Mouse (Mus musculus): Measurements from ENCODE around the gene Nxpe3. TPM values are rescaled to one million over a fixed set of nuclear protein-coding genes. Genes with fewer than 3 reads are reported as not detected.

The Nxpe3 gene
- polyA plus RNA-seq, 1 experiment, result 4.6 TPM

DNA sequence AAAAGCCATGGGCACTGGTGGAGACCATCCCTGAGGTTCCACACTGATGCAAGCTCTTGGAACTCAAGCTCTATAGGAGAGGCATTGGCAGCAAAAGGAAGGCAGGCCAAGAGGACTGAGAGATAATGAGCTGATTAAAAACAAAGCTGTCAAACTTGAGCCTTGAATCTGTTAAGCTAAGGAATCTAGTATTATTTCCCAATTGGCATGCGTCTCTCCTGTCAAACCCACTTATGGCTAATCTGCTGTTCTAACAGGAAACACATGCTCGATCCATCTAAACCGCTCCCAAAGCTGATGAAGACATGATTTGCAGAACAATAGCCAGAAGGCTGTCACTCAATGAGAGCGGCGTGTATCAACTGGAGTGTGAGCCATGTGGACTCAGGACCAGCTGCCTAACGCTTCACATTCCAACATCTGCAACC is 87.6 kb downstream of the Nxpe3 start:
- TF ChIP-seq POLR2A (IDR thresholded peaks at IDR 0.05; ENCODE audit: low read depth, low read length), result no peak
- TF ChIP-seq CTCF (conservative IDR thresholded peaks at IDR 0.05; ENCODE audit: insufficient read depth, insufficient read length, low read depth, low read length), result no peak
- H3K36me3 ChIP-seq (ENCODE audit: control insufficient read depth, insufficient read depth, low read length), result peaks cover 5% of the 10 kb centered on the region
- H3K4me1 ChIP-seq (ENCODE audit: control insufficient read depth, insufficient read depth, low read length), result no peaks in the 10 kb centered on the region; the same call in 1 of the 2 replicates
- no peaks in the 10 kb centered on the region for H3K27me3 ChIP-seq (replicated peaks; ENCODE audit: control insufficient read depth, insufficient read depth, low read length)
- H3K4me3 ChIP-seq (ENCODE audit: insufficient read depth, low read depth, low read length), result no peak overlapping the region
- DNase-seq, result no peak
- WGBS, result 78% methylated on average over 6 of the region's 6 CpGs
- no peak overlapping the region for H3K27ac ChIP-seq (ENCODE audit: insufficient read depth, low read depth, low read length)

DNA sequence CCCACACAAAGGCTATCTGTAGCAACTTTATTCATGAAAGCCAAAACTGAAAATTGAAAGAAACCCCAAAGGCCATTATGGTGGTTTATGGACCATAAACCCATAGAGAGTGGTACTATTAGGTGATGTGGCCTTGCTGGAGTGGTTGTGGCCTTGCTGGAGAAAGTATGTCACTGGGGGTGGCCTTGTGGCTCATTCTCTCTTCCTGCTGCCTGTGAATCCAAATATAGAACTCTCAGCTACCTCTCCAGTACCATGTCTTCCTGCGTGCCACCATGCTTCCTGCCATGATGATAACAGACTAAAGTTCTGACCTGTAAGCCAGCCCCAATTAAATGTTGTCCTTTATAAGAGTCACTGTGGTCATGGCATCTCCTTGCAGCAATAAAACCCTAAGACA is 90.3 kb downstream of the Nxpe3 start:
- 81% methylated on average over 1 of the region's 1 CpGs for WGBS
- no peaks in the 10 kb centered on the region for H3K27me3 ChIP-seq (replicated peaks; ENCODE audit: control insufficient read depth, insufficient read depth, low read length)
- H3K4me3 ChIP-seq (ENCODE audit: insufficient read depth, low read depth, low read length), result no peak overlapping the region

GRCm38 (mm10) chr16:55801629-55802028 is 93.5 kb downstream of the Nxpe3 start:
- DNase-seq, result no peak
- no peak for TF ChIP-seq POLR2A (IDR thresholded peaks at IDR 0.05; ENCODE audit: low read depth, low read length)
- WGBS, result 70% methylated on average over 1 of the region's 1 CpGs

More for the DNA sequence above, 90.3 kb downstream of the Nxpe3 start:
- H3K27ac ChIP-seq (ENCODE audit: insufficient read depth, low read depth, low read length), result no peak overlapping the region
- DNase-seq, result no peak
- H3K4me1 ChIP-seq (ENCODE audit: control insufficient read depth, insufficient read depth, low read length), result no peaks in the 10 kb centered on the region
- TF ChIP-seq POLR2A (IDR thresholded peaks at IDR 0.05; ENCODE audit: low read depth, low read length), result no peak
- no peak for TF ChIP-seq CTCF (conservative IDR thresholded peaks at IDR 0.05; ENCODE audit: insufficient read depth, insufficient read length, low read depth, low read length)
- no peaks in the 10 kb centered on the region for H3K36me3 ChIP-seq (ENCODE audit: control insufficient read depth, insufficient read depth, low read length)

DNA sequence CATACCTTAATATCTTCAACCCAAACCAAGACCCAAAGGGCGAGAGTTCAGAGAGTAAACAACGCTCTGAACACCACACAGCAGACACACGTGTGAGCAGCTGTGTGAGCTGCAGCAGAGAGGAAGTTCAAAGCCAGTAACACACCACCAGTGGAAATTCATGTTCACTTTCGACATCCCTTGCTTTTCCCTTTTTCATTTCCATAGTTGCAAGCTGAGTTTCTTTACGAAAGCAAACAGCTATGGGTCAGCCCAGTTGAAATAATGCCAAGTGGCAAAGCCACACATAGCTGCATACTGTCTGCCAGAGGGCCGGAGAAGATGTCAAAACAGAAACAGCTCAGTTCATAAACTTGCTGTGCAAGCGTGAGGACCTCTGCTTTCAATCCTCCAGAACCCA is 96.2 kb downstream of the Nxpe3 start:
- H3K36me3 ChIP-seq (ENCODE audit: control insufficient read depth, insufficient read depth, low read length), result no peaks in the 10 kb centered on the region
- no peaks in the 10 kb centered on the region for H3K4me1 ChIP-seq (ENCODE audit: control insufficient read depth, insufficient read depth, low read length)
- 79% methylated on average over 7 of the region's 7 CpGs for WGBS
- peak; percentile 26 for DNase-seq
- H3K27me3 ChIP-seq (replicated peaks; ENCODE audit: control insufficient read depth, insufficient read depth, low read length), result no peaks in the 10 kb centered on the region
- no peak overlapping the region for H3K4me3 ChIP-seq (ENCODE audit: insufficient read depth, low read depth, low read length)
- TF ChIP-seq POLR2A (IDR thresholded peaks at IDR 0.05; ENCODE audit: low read depth, low read length) (no peak), CTCF (conservative IDR thresholded peaks at IDR 0.05; ENCODE audit: insufficient read depth, insufficient read length, low read depth, low read length) (no peak)
- H3K27ac ChIP-seq (ENCODE audit: insufficient read depth, low read depth, low read length), result no peak overlapping the region

More at GRCm38 (mm10) chr16:55801629-55802028, 93.5 kb downstream of the Nxpe3 start:
- Histone ChIP-seq H3K4me1 (ENCODE audit: control insufficient read depth, insufficient read depth, low read length) (no peaks in the 10 kb centered on the region), H3K36me3 (ENCODE audit: control insufficient read depth, insufficient read depth, low read length) (no peaks in the 10 kb centered on the region), H3K27me3 (replicated peaks; ENCODE audit: control insufficient read depth, insufficient read depth, low read length) (no peaks in the 10 kb centered on the region), H3K27ac (ENCODE audit: insufficient read depth, low read depth, low read length) (no peak overlapping the region), H3K4me3 (ENCODE audit: insufficient read depth, low read depth, low read length) (no peak overlapping the region)

DNA sequence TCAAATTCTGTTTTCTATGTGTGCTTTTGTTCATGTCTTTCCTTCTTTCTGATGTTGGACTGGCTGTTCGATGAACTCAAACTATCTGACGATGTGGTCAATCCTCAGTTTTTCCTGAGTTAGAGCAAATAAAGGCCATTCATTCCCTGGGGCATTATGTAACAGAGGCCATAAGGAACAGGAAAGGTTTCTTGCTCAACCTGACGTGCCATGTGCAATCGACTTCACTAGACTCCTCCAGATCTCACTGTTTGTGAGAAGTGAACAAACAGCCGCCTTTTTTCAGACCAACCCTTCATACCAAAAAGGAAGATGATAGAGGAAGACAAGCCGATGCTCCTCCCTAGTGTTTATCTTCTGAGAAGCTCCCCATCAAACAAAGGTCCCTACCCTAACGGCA is 104.8 kb downstream of the Nxpe3 start:
- no peak for TF ChIP-seq POLR2A (IDR thresholded peaks at IDR 0.05; ENCODE audit: low read depth, low read length)
- no peak for TF ChIP-seq CTCF (conservative IDR thresholded peaks at IDR 0.05; ENCODE audit: insufficient read depth, insufficient read length, low read depth, low read length)
- DNase-seq, result no peak
- WGBS, result 86% methylated on average over 7 of the region's 7 CpGs

More for the DNA sequence above, 104.8 kb downstream of the Nxpe3 start:
- Histone ChIP-seq H3K27me3 (replicated peaks; ENCODE audit: control insufficient read depth, insufficient read depth, low read length) (no peaks in the 10 kb centered on the region), H3K27ac (ENCODE audit: insufficient read depth, low read depth, low read length) (no peak overlapping the region), H3K36me3 (ENCODE audit: control insufficient read depth, insufficient read depth, low read length) (no peaks in the 10 kb centered on the region), H3K4me1 (ENCODE audit: control insufficient read depth, insufficient read depth, low read length) (no peaks in the 10 kb centered on the region), H3K4me3 (ENCODE audit: insufficient read depth, low read depth, low read length) (no peak overlapping the region)

Other genes starting within 250 kb of the Nxpe3 start
- gene Nfkbiz, start 56.4 kb downstream of the Nxpe3 start, polyA plus RNA-seq (2012; rRNA removed), result 4.7 and 5.2 TPM in 2 replicates
- 1.5 and 2.5 TPM in 2 replicates for gene Cep97, start 39.6 kb upstream of the Nxpe3 start, polyA plus RNA-seq (2012; rRNA removed)
- 175 and 226 TPM in 2 replicates for gene Rpl24, start 71.0 kb upstream of the Nxpe3 start, polyA plus RNA-seq (2012; rRNA removed)
- 2.9 and 3.2 TPM in 2 replicates for gene Zbtb11, start 78.6 kb upstream of the Nxpe3 start, polyA plus RNA-seq (2012; rRNA removed)
- 16.3 and 24.6 TPM in 2 replicates for gene Pcnp, start 134.5 kb upstream of the Nxpe3 start, polyA plus RNA-seq (2012; rRNA removed)
- 2.9 and 3.3 TPM in 2 replicates for gene Trmt10c, start 142.5 kb upstream of the Nxpe3 start, polyA plus RNA-seq (2012; rRNA removed)
- gene Senp7, start 153.1 kb upstream of the Nxpe3 start, polyA plus RNA-seq (2012; rRNA removed), result 2.9 and 3.1 TPM in 2 replicates